Mouse (Mus musculus): ENCODE measurements around the gene Cldn7.

GRCm38 (mm10) chr11:70005521-70005920 is 40.9 kb downstream of the Cldn7 start:
- TF ChIP-seq ZC3H11A (IDR thresholded peaks at IDR 0.05; ENCODE audit: borderline replicate concordance, low read depth, low read length) (no peak), ZNF384 (IDR thresholded peaks at IDR 0.05; ENCODE audit: low read depth, low read length) (no peak)
